Mouse (Mus musculus) forebrain, embryonic 13.5 days (tissue): ENCODE data around the gene 3110001I22Rik. TPM values are rescaled to one million over a fixed set of nuclear protein-coding genes. Genes with fewer than 3 reads are reported as not detected.
"Not testable (repeated sequence)": the region's sequence is repeated elsewhere in the genome, so short reads cannot be mapped to it uniquely, and the experiment has no call there.

Experiments used
- ATAC-seq: fragments of 200-750 bp; cut with Nextera tagmentation; 2 replicates; pipeline ENCODE4 v1.8.0; 2017
- H3K27ac ChIP-seq: fragments of 300-500 bp; sonication (generic); 2 replicates; pipeline ENCODE4 v1.5.1; 2015; ENCODE audit warnings: inconsistent platforms, mild to moderate bottlenecking, moderate library complexity
- H3K27me3 ChIP-seq: fragments of 300-500 bp; sonication (generic); 2 replicates; pipeline ENCODE4 v1.6.1; 2015; ENCODE audit warnings: mild to moderate bottlenecking, inconsistent platforms
- H3K36me3 ChIP-seq: fragments of 300-500 bp; sonication (generic); 2 replicates; pipeline ENCODE4 v1.6.1; 2015; ENCODE audit warnings: mild to moderate bottlenecking, inconsistent platforms; ENCODE audit not compliant: poor library complexity, severe bottlenecking
- H3K4me1 ChIP-seq: fragments of 300-500 bp; sonication (generic); 2 replicates; pipeline ENCODE4 v1.6.1; 2015; ENCODE audit warnings: inconsistent platforms
- H3K4me2 ChIP-seq: fragments of 300-500 bp; sonication (generic); 2 replicates; pipeline ENCODE4 v1.6.1; 2015; ENCODE audit warnings: inconsistent platforms, mild to moderate bottlenecking, moderate library complexity
- H3K4me3 ChIP-seq: fragments of 300-500 bp; sonication (generic); 2 replicates; pipeline ENCODE4 v1.5.1; 2015; ENCODE audit warnings: mild to moderate bottlenecking, inconsistent platforms
- H3K9ac ChIP-seq: fragments of 300-500 bp; sonication (generic); 2 replicates; pipeline ENCODE4 v1.6.1; 2015; ENCODE audit warnings: mild to moderate bottlenecking, inconsistent platforms
- H3K9me3 ChIP-seq: fragments of 300-500 bp; sonication (generic); replicated peaks from 2 replicates; pipeline ENCODE4 v1.6.1; 2016; ENCODE audit warnings: inconsistent platforms
- WGBS: fragments of 180-500 bp; shearing (Covaris S2); methylation state at CpG from one replicate; pipeline ENCODE4 v1.1.7; 2015; 5-methylcytosine and 5-hydroxymethylcytosine counted together
- polyA plus RNA-seq: library from polyadenylated mRNA; unstranded; fragments of >200 nt; fragmentation: Nextera tagmentation; extraction: Ambion mirVana; gene quantifications from 2 replicates; pipeline ENCODE4 v1.2.1, GENCODE M21; 2015

Gene 3110001I22Rik
- polyA plus RNA-seq, result 9.4 and 9.9 TPM in 2 replicates

DNA sequence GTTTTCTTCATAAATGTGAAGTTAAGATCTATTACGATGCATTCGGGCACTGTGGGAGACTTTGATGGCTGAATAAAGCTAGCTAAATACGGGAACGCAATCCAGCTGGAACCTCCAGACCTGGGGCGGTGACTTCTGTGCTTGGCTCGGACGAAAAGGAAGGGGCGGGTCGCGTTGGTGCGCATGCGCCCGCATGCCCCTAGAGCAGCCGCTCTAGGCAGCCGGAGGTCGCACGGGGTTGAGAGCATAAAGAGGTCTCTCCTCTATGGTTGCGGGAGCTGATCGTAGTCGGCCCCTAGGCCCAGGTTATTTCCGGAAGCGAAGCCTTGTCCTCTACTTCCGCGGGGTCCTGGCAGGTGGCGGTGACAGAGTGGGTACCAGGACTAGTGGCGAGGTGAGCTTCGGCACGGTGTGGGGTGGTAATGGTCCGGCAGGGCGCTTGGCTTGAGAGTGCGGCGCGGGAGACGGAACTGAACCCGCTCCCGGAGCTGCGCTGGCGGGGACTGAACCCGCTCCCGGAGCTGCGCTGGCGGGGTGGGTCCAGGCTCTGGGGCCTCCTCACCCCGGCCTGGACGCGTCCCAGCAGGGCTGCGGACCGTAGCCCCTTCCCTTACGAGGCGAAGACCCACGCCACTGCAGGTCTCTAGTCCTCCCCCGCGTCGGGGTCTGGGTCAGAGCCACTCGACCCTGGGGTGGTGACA is at the start of gene 3110001I22Rik, which contains the start of gene Bfar:
Gene 3110001I22Rik (plus strand): TSS at position 245 of the 701 bp plus-strand sequence.
Gene Bfar (plus strand): TSS at position 174 of the 701 bp plus-strand sequence.
- ATAC-seq, result peak; percentile 93
- Histone ChIP-seq H3K9ac (peak within 1 kb of the TSS; percentile 98), H3K9me3 (no peaks in the 10 kb centered on the region), H3K4me1 (peaks cover 19% of the 10 kb centered on the region), H3K27me3 (no peaks in the 10 kb centered on the region), H3K36me3 (peaks cover 6% of the 10 kb centered on the region), H3K27ac (peak within 1 kb of the TSS; percentile 76), H3K4me3 (peak within 1 kb of the TSS; percentile 96), H3K4me2 (peak within 1 kb of the TSS; percentile 87)
- WGBS, result 0% methylated on average over 54 of the region's 54 CpGs

DNA sequence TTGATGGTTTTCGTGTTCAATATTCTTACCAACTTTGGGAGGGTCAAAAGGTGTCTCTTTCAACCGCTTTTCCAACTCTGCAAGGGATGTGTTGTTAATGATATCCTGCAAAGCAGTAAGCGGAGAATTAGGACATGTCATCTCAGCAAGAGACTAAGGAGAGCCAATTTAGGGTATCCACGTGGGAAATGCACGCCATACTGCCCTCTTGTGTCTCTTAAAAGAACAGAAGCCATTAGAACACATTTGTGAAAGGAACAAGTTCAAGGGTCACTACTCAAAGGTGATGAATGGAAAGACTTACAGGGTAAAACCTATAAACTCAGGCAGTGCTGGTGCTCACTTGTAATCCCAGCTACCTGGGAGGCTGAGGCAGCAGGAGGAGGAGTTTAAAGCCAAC is 43.4 kb upstream of the 3110001I22Rik start:
- H3K27me3 ChIP-seq, result no peaks in the 10 kb centered on the region
- no peak overlapping the region for H3K4me3 ChIP-seq
- H3K9me3 ChIP-seq, result no peaks in the 10 kb centered on the region
- WGBS, result 43% methylated on average over 5 of the region's 5 CpGs
- H3K27ac ChIP-seq, result no peak overlapping the region
- no peaks in the 10 kb centered on the region for H3K4me1 ChIP-seq
- H3K9ac ChIP-seq, result no peak overlapping the region
- H3K4me2 ChIP-seq, result no peak overlapping the region
- H3K36me3 ChIP-seq, result peaks cover 70% of the 10 kb centered on the region
- ATAC-seq, result no peak

DNA sequence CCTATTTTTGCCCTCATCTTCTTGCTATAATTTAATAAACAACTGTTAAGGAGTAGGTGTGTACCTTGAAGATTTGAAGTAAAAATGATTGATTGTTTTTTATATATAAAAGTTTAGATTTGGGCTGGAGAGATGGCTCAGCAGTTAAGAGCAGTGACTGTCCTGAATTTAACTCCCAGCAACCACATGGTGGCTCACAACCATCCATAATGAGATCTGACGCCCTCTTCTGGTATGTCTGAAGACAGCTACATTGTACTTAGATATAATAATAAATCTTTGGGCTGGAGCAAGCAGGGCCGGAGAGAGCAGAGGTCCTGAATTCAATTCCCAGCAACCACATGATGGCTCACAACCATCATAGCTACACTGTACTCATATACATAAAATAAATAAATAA is 33.5 kb upstream of the 3110001I22Rik start:
- H3K4me2 ChIP-seq, ATAC-seq, H3K27me3 ChIP-seq, H3K4me1 ChIP-seq, H3K9ac ChIP-seq, H3K27ac ChIP-seq, H3K9me3 ChIP-seq, H3K4me3 ChIP-seq: not testable (repeated sequence)
- peaks cover 39% of the 10 kb centered on the region for H3K36me3 ChIP-seq
- WGBS, result 41% methylated on average over 2 of the region's 2 CpGs

DNA sequence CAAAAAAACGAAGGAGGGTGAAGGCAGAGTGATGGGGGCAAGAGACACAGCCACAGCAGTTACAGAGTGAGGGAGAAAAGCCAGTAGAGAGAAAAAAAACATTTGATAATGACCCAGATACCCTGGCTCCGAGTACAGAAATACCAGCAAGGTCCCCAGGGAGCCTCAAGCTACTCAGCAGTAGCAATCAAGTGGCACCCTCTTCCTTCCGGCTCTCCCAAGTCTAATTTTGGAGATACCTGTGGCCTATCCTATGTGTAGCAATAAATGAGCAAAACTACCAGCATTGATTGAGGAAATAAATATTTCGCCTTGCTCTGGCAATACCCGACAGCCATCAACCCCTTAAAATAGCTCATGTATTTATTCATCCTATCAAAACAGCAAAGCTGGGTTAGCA is 32.2 kb upstream of the 3110001I22Rik start:
- Histone ChIP-seq H3K36me3 (peaks cover 37% of the 10 kb centered on the region), H3K4me2 (no peak overlapping the region), H3K4me3 (no peak overlapping the region), H3K27me3 (no peaks in the 10 kb centered on the region), H3K9me3 (no peaks in the 10 kb centered on the region), H3K27ac (no peak overlapping the region), H3K4me1 (no peaks in the 10 kb centered on the region), H3K9ac (no peak overlapping the region)
- WGBS, result 88% methylated on average over 5 of the region's 5 CpGs
- ATAC-seq, result no peak

DNA sequence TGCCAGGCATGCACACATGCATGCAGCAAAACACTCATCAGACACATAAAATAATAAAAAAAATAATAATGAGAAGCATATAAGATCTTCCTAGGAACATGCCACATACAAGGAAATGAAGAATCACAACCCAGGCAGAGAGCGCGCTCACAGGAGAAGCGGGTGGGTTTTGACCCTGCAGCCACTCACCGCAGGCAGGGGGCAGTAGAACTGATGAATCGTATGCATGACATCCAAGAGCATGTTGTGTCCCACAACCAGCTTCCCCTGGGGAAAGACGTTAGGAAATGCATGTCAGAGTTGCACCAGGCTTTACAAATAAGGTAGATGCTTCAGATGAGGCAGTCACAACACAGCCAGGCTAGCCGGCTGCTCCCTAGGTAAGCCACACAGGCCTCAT is 31.7 kb upstream of the 3110001I22Rik start:
- no peak overlapping the region for H3K4me2 ChIP-seq
- H3K4me1 ChIP-seq, result no peaks in the 10 kb centered on the region
- no peaks in the 10 kb centered on the region for H3K9me3 ChIP-seq
- ATAC-seq, result no peak
- H3K27ac ChIP-seq, result no peak overlapping the region
- peaks cover 38% of the 10 kb centered on the region for H3K36me3 ChIP-seq
- no peak overlapping the region for H3K9ac ChIP-seq
- 77% methylated on average over 7 of the region's 7 CpGs for WGBS
- H3K27me3 ChIP-seq, result no peaks in the 10 kb centered on the region
- H3K4me3 ChIP-seq, result no peak overlapping the region

DNA sequence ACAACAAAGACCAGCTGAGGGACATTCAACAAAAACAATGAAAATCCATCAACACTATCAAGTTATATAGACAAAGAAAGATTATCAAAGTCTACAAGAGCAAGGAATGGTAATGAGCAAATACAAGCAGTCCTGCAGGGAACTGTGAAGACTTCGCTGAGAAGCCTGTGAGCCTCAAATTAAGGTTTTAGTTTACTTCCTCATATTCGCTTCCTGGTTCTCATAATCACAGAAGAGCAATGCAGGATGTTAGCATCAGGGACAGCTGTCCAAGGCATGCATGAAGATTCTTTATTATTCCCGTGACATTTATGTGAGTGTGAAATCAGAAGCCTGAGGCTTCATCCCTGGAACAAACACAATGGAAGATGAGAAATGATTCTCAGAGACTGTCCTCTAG is 27.3 kb upstream of the 3110001I22Rik start:
- 92% methylated on average over 3 of the region's 3 CpGs for WGBS
- no peaks in the 10 kb centered on the region for H3K4me1 ChIP-seq
- ATAC-seq, result no peak

DNA sequence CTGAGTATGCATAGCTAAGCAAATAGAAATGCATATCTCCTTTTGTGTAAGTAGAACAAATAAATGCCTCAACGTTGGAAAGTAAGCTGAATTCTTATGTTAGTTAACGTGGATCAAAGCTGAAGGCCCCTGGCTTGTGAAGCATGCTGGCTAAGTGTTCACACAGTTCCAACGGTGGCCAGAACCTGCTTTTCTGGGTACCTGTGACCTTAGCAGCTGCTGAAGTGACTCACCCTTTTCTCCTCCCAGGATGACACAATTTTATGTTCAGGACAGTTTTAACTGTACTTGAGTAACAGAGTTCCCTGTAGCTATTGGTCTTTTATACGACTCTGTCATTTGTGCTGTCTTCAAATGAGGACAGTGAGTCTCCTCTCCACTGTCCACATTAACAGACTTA is 25.8 kb upstream of the 3110001I22Rik start:
- Histone ChIP-seq H3K9ac (no peak overlapping the region), H3K4me2 (no peak overlapping the region), H3K36me3 (peaks cover 50% of the 10 kb centered on the region), H3K27me3 (no peaks in the 10 kb centered on the region), H3K4me1 (no peaks in the 10 kb centered on the region), H3K4me3 (no peak overlapping the region), H3K27ac (no peak overlapping the region), H3K9me3 (no peaks in the 10 kb centered on the region)
- no peak for ATAC-seq
- 84% methylated on average over 4 of the region's 4 CpGs for WGBS

More for the DNA sequence above, 27.3 kb upstream of the 3110001I22Rik start:
- H3K9ac ChIP-seq, result no peak overlapping the region
- no peaks in the 10 kb centered on the region for H3K9me3 ChIP-seq
- H3K4me3 ChIP-seq, result no peak overlapping the region
- H3K27me3 ChIP-seq, result no peaks in the 10 kb centered on the region
- H3K36me3 ChIP-seq, result peaks cover 40% of the 10 kb centered on the region
- no peak overlapping the region for H3K27ac ChIP-seq
- H3K4me2 ChIP-seq, result no peak overlapping the region

DNA sequence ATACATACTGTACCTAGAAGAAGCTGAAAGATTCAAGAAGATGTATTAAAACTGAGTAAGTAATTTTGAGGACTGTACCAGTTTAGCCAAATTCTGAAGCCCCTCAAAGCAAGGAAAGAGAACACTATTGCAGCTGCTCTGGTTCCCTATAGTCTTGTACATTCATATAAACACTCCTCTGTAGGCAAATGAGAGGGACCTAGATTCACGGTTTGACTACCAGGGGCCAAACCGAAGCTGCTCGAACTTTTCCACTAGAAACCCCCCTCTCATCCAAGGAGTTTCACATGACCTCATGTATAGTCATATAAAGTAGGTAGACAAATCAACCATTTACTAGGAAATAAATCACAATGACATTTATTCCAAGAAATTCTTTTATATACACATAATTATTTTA is 12.8 kb upstream of the 3110001I22Rik start:
- no peak for ATAC-seq

DNA sequence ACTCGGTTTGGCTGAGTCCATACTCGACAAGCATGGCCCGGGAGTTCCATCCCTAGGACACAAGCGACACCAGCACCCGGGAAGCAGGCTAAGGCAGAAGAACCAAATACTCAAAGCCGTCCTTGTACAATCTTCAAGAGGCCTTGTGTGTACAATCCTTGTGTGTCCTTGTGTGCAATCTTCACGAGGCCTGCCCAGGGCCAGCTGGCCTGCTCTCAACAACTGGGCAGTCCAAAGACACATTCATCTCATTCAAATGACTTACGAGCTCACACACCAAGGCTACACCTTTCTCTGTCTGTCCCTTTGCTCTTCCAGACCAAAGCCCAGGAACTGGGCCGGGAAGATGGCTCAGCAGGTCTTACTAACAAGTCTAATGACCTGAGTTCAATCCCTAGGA is 11.0 kb upstream of the 3110001I22Rik start:
- no peak overlapping the region for H3K27ac ChIP-seq
- no peak overlapping the region for H3K4me3 ChIP-seq
- H3K9me3 ChIP-seq, result no peaks in the 10 kb centered on the region
- no peak for ATAC-seq
- WGBS, result 95% methylated on average over 9 of the region's 9 CpGs
- H3K27me3 ChIP-seq, result no peaks in the 10 kb centered on the region
- H3K36me3 ChIP-seq, result peaks cover 68% of the 10 kb centered on the region
- H3K4me1 ChIP-seq, result no peaks in the 10 kb centered on the region
- H3K9ac ChIP-seq, result no peak overlapping the region
- no peak overlapping the region for H3K4me2 ChIP-seq

More for the DNA sequence above, 12.8 kb upstream of the 3110001I22Rik start:
- H3K4me1 ChIP-seq, result no peaks in the 10 kb centered on the region
- no peak overlapping the region for H3K9ac ChIP-seq
- H3K9me3 ChIP-seq, result no peaks in the 10 kb centered on the region
- 93% methylated on average over 3 of the region's 3 CpGs for WGBS
- H3K4me2 ChIP-seq, result no peak overlapping the region
- no peaks in the 10 kb centered on the region for H3K27me3 ChIP-seq
- H3K36me3 ChIP-seq, result peaks cover 70% of the 10 kb centered on the region
- no peak overlapping the region for H3K4me3 ChIP-seq
- no peak overlapping the region for H3K27ac ChIP-seq

DNA sequence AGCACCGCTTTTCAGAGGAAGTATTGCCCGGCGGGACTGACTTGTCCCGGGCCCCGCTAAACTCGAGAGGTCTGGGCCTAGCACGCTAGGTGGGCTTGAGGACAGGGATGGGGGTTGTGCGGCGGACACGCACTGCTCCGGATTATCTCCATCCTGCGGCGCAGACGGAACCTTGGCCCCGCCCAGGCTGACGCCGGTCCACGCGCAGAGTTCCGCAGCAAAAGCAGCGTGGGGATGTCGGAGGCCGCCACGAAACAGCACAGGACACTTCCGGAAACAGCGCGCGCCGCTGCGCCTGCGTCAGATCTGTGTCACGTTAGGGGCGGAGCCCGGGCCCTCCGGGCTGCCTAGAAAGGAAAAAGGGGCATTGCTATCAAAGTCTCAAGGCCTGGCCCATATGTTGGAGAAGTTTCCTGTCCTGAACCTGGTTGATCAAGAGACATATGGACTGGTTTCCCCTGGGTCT is 3.8 kb upstream of the 3110001I22Rik start, which contains the start of gene Parn:
Gene Parn (minus strand): TSS at position 293 of the 466 bp plus-strand sequence.
- H3K9ac ChIP-seq, result peak within 1 kb of the TSS; percentile 88
- ATAC-seq, result peak; percentile 94
- H3K4me1 ChIP-seq, result peaks cover 13% of the 10 kb centered on the region
- under 1% methylated on average over 35 of the region's 35 CpGs for WGBS
- peak within 1 kb of the TSS; percentile 62 for H3K27ac ChIP-seq
- H3K36me3 ChIP-seq, result peaks cover 24% of the 10 kb centered on the region
- H3K9me3 ChIP-seq, result no peaks in the 10 kb centered on the region
- peak within 1 kb of the TSS; percentile 76 for H3K4me3 ChIP-seq
- no peaks in the 10 kb centered on the region for H3K27me3 ChIP-seq
- H3K4me2 ChIP-seq, result peak within 1 kb of the TSS; percentile 83

DNA sequence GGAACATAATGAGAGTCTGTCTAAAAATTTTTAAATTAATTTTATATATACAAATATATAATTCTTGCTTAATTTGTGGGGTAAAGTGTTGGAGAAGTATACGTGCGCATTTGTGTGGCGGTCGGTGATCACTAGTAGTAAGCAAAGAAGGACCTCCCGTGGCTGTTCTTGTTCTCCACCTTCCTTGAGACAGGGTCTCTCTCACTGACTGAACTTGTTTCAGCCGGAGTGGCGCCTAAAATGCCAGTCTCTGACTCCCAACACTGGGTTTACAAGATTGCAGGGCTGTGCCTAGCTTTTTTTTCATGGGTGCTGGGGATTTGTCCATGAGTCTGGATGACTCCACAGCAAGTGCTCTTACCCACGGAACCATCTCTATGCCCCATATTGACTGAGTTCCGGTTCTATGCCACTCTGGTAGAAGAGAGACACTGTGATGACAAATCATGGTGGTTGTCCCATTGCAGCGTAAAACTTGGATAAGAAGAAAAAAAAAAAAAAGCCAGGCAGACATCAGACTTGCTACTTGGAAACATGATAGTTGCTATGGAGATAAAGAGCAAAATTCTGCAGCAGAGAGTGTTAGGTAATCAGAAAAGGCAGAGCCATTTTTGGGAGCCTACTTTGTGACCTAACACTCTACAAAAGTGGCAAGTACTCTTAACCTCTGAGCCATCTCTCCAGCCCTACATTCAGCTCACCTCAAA is 3.2 kb upstream of the 3110001I22Rik start:
- peak overlapping the region; percentile 83 for H3K4me2 ChIP-seq
- peaks cover 17% of the 10 kb centered on the region for H3K36me3 ChIP-seq
- H3K27ac ChIP-seq, result no peak overlapping the region
- H3K27me3 ChIP-seq, result no peaks in the 10 kb centered on the region
- peak overlapping the region; percentile 88; the same call in 1 of the 2 replicates for H3K9ac ChIP-seq
- peaks cover 19% of the 10 kb centered on the region for H3K4me1 ChIP-seq
- peak overlapping the region; percentile 76 for H3K4me3 ChIP-seq
- WGBS, result 74% methylated on average over 10 of the region's 10 CpGs
- no peaks in the 10 kb centered on the region for H3K9me3 ChIP-seq
- ATAC-seq, result no peak

DNA sequence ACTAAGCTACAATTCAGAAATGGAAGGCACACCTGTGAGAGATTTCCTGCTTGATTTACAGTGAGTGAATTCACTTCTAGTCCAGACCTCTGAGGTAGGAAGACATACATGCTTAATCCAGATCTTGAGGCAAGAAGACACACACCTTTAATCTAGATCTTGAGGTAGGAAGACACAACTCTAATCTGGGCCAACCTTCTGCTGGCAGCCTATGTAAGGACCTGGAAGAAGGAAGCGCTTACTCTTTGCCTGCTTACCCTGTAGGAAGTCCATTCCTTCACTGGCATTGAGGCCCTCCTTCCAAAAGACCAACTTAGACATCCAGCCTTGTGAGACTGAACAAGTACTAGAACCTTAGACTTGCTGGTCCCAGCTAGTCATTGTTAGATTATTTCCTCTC is 2.4 kb upstream of the 3110001I22Rik start:
- Histone ChIP-seq H3K4me3 (no peak overlapping the region), H3K9me3 (no peaks in the 10 kb centered on the region)
- 80% methylated on average over 1 of the region's 1 CpGs for WGBS

More for the DNA sequence above, 2.4 kb upstream of the 3110001I22Rik start:
- Histone ChIP-seq H3K4me2 (no peak overlapping the region), H3K27ac (no peak overlapping the region), H3K27me3 (no peaks in the 10 kb centered on the region), H3K9ac (no peak overlapping the region), H3K36me3 (peaks cover 14% of the 10 kb centered on the region), H3K4me1 (peaks cover 19% of the 10 kb centered on the region)
- no peak for ATAC-seq
